Mouse (Mus musculus): Measurements from ENCODE around the gene Cebpb.

The Cebpb gene

GRCm38 (mm10) chr2:167665972-167666713 is 22.6 kb upstream of the Cebpb start:
- no peak for DNase-seq (ENCODE audit: low read depth)

DNA sequence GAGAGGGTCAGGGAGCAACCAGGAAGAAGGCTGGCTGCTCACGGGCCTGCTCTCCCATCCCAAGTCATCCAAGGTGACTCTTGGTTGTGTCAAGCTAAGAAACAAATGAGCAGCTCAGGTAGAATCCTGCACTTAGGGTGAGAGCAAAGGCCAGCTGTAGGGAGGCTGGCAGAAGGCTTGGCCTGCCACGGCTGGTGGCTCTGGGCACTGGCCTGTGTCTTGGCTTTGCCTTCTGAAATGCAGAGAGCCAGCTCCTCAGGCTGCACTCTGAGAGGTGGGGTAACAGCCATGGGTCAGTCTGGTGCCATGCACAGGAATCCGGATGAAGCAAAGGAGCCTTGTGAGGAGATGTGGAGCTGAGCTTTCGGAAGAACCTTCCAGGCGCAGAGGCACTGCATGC is 20.3 kb upstream of the Cebpb start:
- DNase-seq (ENCODE audit: low read depth), result no peak

DNA sequence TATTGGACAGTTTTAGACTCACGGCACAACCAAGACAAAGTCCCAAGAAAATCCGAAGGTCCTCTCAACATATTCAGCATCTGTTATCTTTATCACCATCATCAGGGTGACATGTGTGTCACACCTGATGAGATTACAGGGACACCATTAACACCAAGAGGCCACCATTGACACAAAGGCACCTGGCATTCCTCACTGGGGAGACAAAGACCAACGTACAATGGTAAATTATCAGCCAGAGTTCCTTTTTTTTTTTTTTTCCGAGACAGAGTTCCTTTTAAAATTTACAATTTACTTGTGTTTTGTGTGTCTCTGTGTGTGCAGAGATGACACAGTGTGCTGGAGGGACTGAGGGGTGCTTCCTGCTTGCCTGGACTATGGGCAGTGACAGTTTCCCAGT is 19.3 kb upstream of the Cebpb start:
- no peak for DNase-seq (ENCODE audit: low read depth)

DNA sequence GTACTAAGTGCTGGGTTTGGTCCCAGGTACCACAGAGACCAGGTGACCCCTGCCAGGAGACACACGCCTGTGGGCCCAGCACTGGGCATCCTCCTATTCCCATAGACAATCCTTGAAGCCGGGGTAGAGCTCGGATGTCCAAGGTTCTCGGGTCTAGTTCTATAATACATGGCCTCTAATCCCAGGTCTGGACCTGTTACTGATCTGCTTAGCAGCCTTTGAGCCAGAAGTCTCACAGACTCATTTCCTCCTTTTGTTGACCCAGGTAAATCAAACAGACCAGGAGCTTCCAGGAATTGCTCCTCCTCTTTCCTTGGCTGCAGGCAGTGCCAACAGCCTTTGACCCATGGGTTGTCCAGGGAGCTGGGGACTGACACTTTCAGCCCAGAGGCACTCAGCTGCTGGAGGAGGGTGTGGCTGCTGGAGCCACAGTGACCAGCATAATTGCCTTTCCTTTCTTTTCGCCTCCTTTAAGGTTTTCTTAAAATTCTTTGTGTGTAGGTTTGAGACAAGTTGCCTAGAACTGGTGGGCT is 17.5 kb upstream of the Cebpb start:
- no peak for DNase-seq (ENCODE audit: low read depth)

GRCm38 (mm10) chr2:167672212-167672685 is 16.5 kb upstream of the Cebpb start:
- no peak for DNase-seq (ENCODE audit: low read depth)

DNA sequence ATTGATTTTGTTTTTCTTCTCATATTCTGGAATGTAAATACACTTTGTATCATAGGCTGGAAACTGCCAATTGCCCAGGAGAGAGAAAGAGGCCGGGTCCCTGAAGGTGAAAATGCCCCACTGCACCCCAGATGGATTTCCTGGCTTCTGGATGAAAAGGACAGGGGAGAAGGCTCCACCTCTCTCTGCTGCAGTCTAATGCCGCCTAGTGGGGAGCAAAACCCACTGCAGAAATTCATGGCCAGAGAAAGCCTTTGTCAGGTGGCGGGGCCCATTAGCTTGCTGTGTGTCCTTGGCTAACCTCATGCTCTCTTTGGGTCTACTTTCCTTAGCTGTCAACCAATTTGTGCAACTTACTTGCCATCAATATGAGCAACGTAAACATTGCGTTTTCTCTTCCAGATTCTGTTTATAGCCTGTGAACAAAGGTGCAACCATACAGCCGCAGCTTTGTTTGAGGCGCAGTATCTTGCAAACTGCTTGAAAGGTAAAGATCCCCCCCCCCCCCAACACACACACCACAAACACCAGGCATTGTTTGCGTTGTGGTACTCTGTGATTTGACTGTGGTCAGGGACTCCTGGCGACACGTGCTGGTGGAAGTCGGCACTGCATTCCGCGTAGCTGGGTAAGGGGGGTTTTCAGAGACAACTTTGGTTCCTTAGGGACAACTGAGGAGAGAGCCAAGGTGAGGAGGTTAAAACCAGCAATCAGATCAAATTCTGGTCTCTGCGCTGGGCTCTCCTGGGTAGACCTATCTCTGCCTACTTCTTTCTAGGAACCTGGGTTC is 13.4 kb upstream of the Cebpb start:
- DNase-seq (ENCODE audit: low read depth), result no peak

DNA sequence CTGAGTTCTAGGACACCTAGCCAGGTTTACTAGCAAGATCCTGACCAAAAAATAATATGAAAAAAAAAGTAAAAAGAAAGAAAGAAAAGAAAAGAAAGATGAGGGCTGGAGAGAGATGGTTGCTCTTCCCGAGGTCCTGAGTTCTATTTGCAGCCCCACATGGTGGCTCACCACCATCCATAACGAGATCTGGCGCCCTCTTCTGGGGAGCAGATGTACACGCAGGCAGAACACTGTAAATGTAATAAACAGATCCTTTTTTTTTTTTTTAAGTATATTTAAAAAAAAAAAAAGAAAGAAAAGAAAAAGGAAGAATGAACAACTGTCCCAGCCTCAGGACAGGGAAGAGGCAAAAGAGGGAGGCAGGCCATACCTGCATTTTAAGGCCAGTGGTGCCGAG is 10.1 kb upstream of the Cebpb start:
- DNase-seq (ENCODE audit: low read depth), result no peak

DNA sequence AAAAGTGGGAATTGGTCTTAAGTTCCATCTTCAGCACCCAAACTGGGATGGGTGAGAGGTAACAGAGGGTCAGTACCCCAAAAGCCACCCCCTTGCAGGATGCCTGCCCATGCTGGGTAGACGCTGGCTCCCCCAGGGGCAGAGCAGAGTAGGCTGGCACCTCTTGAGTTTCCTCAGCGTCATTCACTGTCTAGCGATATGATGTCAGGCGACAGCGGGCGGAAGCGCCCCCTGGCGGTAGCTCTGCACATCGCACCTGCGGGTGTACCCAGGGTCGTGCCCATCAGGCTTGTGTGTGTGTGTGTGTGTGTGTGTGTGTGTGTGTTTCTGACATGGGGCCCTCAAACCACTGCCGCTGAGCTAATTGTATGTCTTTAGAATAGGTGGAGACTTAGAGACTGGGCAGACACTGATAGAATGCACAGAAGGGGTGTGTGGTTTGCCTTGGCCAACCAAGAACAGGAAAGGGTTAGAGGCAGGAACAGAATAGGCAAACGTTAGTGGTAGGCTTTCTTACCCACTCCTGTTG is 8.7 kb upstream of the Cebpb start:
- no peak for DNase-seq (ENCODE audit: low read depth)

- DNase-seq (ENCODE audit: low read depth), result no peak
Measured at GRCm38 (mm10) chr2:167680657-167681056, 8.1 kb upstream of the Cebpb start.

DNA sequence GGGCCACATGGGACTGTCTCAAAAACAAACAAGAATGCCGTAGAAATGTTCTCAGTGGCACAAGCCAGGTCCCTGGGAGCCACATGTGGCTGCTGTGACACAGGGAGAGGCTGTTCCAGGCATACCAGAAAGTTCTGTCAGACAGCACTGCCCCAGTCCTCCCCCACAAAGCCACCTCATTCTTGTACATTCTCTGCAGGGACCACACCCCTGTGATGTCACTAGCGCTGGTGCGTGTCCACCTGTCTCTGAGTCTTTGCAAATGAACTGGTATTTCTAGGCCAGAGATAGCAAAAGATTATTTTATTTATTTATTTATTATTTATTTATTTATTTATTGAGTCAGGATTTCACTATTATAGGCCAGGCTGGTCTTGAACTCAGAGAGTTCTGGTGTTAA is 5.0 kb upstream of the Cebpb start:
- DNase-seq (ENCODE audit: low read depth), result no peak

DNA sequence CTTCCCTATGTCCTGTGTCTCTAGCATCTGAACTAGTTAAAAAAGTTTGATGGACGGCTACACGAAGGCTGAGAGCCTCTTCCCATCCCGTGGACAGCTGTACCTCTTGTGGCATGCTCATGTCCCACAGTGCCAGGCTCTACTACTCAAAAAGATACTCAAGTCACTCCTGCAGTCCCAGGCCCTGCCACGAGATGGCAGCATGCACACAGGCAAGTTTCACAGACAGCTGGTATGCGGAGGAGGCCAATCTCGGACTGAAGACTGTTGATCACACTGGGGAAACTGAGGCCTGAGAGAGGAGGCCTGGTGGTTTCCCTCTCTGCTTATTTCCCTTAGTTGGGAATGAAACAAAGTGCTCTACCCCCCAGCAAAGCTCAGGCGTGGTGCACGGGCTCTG is 3.6 kb upstream of the Cebpb start:
- DNase-seq (ENCODE audit: low read depth), result peak; percentile 95

DNA sequence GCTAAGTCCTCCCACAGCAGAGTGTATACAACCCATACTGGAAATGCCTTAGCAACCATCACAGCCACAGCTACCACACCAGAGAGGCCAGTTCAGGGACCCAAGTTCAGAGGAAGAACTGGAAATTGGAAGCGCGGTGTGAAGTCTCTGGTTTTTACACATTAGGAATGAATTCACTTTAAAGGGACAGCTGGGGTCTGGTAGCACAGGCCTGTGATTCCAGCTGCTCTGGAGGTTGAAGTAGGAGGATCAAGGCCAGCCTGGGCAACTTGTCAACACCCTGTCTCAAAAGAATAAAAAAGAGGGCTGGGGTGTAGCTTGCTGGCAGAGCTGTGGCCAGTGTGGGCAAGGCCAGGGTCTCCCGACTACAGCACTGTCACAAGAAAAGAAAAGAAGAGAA is 2.9 kb upstream of the Cebpb start:
- no peak for DNase-seq (ENCODE audit: low read depth)

DNA sequence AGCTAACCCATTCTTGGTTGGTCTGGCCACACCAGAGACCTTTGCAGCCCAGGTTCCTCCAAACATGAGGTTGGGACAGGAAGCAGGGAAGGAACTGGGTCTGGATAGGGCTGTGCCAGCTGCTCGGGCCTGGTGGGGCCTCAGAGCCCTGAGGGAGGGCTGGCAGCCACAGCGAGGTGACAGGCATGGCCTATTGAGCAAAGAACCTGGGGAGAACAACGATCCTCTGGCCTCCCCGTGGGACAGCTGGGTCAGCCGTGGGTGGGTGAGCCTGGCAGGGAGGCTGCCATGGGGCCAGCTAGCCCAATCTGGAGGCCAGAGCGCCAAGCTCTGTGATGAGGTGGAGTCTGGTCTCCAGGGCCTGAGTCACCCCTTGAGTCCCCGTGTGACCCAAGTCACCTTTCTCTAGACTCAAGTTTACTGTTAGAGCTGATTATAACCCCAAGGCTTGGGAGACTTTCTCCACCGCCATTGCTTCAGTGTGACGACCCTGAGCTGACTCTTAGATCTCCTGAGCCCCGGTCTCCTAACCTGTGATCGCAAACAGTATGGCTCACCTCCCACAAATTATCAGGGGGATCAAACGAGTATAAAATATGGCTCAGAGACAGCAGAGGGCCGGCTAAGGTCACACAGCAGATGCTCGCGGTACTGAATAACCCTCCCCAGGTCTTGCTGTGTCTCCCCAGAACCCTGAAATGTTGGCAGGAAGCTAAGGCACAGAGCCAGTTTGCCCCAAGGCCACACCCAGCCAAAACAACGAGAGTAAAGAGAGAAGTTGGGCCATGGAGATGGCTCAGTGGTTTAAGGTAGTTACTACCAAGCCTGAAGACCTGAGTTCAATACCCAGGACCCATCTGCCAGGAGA is 2.1 kb upstream of the Cebpb start:
- no peak for DNase-seq (ENCODE audit: low read depth)

- DNase-seq (ENCODE audit: low read depth), result no peak
Measured at GRCm38 (mm10) chr2:167687250-167687586, 1.5 kb upstream of the Cebpb start.

DNA sequence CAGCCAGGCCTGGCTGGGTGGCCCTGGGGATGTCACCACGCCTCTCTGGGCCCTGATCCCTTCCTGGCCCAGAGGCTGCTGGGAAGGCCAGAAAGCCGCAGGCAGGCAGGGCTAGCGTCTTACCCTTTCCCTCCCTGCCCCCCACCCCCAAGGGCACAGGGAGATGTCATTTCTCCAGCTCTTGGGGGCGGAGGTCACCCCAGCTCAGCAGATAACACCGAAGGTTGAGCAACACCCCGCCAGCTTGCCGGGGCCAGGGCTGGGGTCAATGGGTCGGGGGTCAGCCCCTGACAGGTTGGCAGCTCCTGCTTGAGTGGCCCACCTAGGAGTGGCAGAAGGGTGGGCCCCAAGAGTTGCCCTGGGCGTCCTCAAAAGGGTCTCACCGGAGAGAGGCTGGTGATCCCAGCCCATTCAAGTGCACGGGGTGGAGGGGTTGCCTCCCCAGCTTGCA is 1.0 kb upstream of the Cebpb start:
- DNase-seq (ENCODE audit: low read depth), result no peak

DNA sequence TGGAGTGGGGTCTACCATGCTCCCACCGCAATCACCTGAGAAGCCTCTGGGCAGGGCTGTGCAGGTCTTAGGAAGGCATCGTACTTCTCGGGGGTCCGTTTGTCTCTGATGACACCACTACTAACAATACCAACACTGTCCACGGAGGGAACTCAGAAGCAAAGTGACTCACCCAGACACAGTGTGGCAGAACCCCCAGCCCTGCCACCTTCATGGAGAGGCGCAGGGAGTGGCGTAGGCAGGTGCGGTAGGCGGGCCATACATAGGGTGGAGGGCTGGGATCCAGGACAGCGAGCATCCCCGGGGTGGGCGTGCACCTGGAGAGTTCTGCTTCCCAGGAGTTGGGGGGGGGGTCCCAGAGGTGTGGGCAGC is 603 bp upstream of the Cebpb start:
- no peak for DNase-seq (ENCODE audit: low read depth)

- DNase-seq (ENCODE audit: low read depth), result no peak
Measured at GRCm38 (mm10) chr2:167689501-167690218, 945 bp downstream of the Cebpb start, which contains the start of gene Tmem189. Gene Tmem189 (minus strand): TSS chr2:167689822.

DNA sequence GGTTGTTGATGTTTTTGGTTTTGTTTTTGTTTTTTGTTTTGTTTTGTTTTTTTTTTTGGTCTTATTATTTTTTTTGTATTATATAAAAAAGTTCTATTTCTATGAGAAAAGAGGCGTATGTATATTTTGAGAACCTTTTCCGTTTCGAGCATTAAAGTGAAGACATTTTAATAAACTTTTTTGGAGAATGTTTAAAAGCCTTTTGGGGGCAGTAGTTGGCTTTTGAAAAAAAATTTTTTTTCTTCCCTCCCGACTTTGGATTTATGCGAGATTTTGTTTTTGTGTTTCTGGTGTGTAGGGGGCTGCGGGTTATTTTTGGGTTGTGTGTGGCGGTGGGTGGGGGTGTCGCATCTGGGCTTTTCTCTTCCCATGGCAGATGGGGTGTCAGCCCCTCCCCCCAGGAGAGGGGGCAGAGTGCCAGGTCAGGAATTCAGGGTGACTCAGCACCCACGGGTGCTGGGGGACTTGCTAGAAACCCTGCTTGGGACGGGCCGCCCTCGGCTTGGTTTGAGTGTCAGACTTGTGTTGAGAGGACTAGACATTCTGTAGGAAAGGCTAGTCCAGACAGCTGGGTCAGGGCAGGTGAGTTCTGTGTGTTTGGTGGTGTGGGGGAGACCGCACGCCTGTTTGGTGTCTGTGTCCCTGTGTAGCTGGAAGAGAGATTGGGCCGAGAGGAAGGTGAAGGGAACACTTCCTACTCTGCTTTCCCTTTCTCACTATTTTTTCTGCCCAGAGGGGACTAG is 1.7 kb downstream of the Cebpb start:
- no peak for DNase-seq (ENCODE audit: low read depth)

DNA sequence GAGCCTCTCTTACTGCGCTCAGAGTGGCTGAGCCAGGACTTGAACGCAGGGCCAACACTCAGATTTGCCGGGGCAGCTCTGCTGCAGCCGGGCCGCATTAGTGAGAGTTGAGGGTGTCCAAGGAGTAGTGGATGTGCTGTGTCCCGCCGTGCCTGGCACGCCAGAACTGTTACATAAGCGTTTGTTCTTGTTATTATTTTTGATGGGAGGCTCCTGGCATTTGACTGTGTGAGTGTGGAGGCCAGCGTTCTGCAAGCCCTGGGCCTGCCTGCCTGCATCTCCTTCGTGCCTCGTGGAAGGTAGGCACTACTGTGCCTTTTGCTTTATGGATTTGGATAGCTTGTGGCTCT is 2.2 kb downstream of the Cebpb start:
- DNase-seq (ENCODE audit: low read depth), result no peak

DNA sequence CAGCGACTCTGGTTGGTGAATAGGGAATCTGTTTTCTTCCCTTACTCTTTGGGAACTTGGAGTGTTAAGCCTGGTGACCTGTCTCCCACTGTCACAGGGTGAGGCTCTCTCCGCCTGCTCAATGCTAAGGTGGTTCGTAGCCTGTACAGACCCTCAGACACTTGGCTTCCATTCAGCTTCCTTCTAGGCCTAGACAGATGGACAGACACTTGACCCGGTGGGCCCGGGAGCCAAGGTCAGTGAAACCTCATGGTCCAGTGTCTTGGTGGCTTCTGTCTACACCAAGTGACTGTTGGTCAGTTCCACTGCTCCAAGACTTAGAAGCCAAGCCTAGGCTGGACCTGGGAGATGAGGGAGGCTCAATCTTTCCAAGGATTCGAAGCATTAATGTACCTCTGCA is 2.7 kb downstream of the Cebpb start:
- no peak for DNase-seq (ENCODE audit: low read depth)
